Mouse (Mus musculus): ENCODE data around the gene Kdm5c. TPM values are rescaled to one million over a fixed set of nuclear protein-coding genes. Genes with fewer than 3 reads are reported as not detected.

Gene Kdm5c
- 100 to 1,000 TPM; 117 to 322 (median 147) TPM for total RNA-seq (2018; cell fraction: chromatin; rRNA removed)
- total RNA-seq (2018; cell fraction: cytosol; rRNA removed) = 10 to 100 TPM; 42.1 to 74.0 (median 55.7) TPM
- 100 to 1,000 TPM in 21 of 26 experiments, 10 to 100 TPM in 5; 91.0 to 221 (median 108) TPM for total RNA-seq (2018; cell fraction: nucleus; rRNA removed)
- polyA plus RNA-seq (2018) = 31.6 to 40.2 TPM (median 39.9 TPM) in 3 replicates

DNA sequence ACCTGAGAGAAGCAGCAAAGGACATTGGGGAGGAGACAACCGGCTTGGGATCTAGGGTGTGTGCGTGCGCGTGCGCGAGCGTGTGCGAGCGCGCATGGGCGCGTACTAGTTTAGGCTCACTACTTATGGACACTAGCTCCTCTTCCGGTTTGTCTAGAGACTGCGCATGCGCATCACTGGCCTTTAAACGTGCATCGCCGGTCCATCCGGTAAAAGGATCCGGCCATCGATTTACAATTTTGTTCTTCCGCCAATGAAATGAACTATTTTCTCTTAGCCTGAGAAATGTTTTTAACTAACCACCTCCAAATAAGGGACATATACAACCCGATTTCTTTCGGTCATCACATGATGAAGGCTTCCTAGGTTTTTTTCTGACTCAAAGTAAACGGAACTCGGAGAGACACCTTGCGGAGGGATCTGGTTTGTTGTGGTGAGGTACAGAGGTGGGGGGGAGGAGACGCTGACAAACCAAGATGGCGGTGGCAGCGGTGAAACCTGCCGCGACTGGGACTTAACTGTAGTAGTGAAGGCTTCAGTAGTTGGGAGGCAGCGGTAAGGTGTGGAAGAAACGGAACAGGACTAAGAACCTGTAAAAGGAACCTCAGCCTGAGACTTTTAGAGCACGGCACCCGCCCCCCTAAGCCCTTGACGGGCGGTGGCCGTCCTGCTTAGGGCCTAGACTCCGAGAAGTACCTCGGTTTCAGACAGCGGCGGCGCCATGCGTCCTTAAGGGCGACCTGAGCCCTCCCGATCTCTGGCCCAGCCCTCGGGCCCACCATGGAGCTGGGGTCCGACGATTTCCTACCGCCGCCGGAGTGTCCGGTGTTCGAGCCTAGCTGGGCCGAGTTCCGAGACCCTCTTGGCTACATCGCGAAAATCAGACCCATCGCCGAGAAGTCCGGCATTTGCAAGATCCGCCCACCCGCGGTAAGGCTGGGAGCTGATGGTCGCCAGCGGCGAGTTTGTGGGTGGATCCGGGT, at the start of gene Kdm5c:
Gene Kdm5c (plus strand): TSS at position 240 of the 983 bp plus-strand sequence.
- peaks cover 51% of the 10 kb centered on the region for H3K79me2 ChIP-seq (ENCODE audit: inconsistent target)
- peak within 1 kb of the TSS; percentile 94 for H3K4me3 ChIP-seq (ENCODE audit: inconsistent target)
- under 1% methylated on average over 54 of the region's 69 CpGs for WGBS (ENCODE audit: missing documents)
- H3K27ac ChIP-seq = peak within 1 kb of the TSS; percentile 83
- peaks cover 18% of the 10 kb centered on the region for H3K36me3 ChIP-seq (ENCODE audit: inconsistent target)

DNA sequence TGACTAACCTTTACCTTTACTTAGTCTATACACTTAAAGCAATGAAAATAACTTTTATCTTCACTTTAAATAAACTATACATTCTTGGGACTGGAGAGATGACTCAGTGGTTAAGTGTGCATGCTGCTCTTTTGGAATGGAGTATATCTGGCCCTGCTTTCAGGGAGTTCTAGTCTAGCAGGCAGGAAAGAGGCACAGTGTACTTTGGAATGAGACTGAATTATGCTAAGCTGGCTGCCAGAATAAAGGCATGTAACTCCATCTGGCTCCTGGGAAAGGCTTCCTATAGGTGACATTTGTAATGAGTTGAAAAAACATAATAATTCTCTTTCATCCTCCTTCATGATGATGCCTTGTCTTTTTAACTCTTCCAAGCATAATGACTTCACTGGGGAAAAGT, 45.7 kb upstream of the Kdm5c start:
- Histone ChIP-seq H3K4me3 (ENCODE audit: inconsistent target) (no peak overlapping the region), H3K36me3 (ENCODE audit: inconsistent target) (no peaks in the 10 kb centered on the region), H3K79me2 (ENCODE audit: inconsistent target) (peaks cover 99% of the 10 kb centered on the region), H3K27ac (no peak overlapping the region)

DNA sequence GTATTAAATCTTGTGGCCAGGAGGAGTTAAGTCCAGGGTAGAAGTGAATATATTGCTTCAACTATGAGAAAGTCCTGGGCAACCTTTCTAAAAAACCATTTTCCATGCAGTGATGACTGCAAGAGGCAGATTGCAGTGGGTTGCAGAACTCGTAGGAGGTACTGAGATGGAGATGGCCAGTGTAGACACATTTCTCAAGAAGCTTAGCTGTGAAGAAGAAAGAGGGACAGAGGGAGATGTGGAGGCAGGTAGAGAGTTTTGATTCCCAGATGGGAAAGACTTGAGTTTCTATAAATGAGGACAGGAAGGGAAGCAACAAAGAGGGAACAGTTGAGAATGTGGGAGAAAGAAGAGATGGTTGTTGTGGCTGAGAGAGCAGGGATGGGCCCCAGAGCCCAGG, 41.6 kb upstream of the Kdm5c start:
- WGBS (ENCODE audit: missing documents) = 74% methylated on average over 1 of the region's 1 CpGs
- Histone ChIP-seq H3K79me2 (ENCODE audit: inconsistent target) (peaks cover 99% of the 10 kb centered on the region), H3K36me3 (ENCODE audit: inconsistent target) (no peaks in the 10 kb centered on the region), H3K27ac (no peak overlapping the region), H3K4me3 (ENCODE audit: inconsistent target) (no peak overlapping the region)

DNA sequence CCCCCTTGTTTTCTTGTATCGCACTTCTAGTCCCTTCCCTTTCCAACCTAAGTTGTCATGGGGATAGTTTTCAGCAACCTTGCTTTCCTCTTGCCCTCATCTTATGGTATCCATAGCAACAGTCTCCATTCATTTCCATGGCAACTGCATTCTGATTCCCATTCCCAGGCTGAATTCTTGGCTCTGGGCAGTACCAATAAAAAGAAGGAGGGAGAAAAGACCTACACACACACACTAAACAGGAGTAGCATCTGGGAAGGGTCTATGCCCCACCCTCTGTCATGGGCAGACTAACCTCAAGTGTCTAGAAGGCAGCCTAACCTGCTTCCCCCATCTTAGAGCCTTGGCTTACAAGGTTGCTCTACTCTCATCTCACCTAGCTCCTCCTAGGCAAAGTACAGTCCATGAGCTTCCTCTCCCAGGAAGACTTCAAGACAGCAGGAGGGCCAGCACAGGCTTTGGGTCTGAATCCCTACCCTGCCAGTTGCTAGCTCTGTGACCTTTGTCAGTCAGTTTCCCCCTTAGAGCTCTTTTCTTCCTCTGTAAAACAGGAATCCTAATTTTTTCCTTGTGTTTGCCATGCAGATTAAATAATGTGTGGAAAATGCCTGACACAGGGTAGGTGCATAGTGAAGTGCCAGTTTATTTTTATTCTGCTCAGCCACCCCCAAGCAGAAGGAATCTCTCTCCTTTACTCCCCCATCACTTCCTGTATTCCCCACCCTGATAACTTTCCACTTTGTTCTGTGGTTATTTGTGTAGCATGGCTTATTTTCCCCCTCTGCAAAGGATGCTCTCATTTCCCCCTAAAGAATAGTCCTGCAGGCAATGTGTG, 34.8 kb upstream of the Kdm5c start:
- Histone ChIP-seq H3K79me2 (ENCODE audit: inconsistent target) (peaks cover 84% of the 10 kb centered on the region; the same call in 1 of the 2 replicates), H3K27ac (no peak overlapping the region), H3K36me3 (ENCODE audit: inconsistent target) (no peaks in the 10 kb centered on the region), H3K4me3 (ENCODE audit: inconsistent target) (no peak overlapping the region)
- WGBS (ENCODE audit: missing documents) = 86% methylated on average over 1 of the region's 1 CpGs

DNA sequence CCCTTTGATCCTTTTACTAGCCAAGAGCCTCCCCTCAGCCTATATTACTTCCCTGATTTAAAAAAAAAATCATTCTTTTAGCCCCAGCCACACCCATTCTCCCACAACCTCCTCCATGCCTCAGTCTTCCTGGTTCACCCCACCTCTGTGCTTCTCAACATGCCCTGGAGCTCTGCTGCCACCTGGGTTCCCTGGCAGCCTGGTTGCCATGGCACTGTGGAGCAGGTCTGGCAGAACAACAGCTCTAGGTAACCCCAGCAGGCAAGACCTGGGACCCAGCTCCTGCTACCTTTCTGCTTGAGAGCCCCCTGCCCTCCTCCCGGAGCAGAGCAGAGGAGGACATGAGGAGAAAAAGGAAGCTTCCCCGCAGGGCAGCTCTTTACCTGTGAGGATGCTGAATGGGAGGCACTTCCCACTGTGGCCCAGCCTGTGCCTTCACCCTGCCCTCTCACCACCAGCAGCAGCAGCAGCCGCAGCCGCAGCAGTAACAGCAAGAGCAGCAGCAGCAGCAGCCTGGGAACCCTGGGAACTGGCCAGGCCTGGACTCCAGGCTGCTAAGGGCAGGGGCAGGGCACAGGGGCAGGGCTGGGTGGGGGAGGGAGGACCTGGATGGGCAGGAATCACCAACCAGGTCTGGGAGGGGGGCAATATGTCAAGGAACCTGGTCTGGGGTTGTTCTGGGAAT, 30.9 kb upstream of the Kdm5c start:
- WGBS (ENCODE audit: missing documents) = 83% methylated on average over 2 of the region's 4 CpGs
- Histone ChIP-seq H3K36me3 (ENCODE audit: inconsistent target) (0 out of 2 replicates have a peak, but pooled peaks cover 4% of the 10 kb centered on the region), H3K4me3 (ENCODE audit: inconsistent target) (no peak overlapping the region), H3K79me2 (ENCODE audit: inconsistent target) (peaks cover 47% of the 10 kb centered on the region; the same call in 1 of the 2 replicates), H3K27ac (no peak overlapping the region)

DNA sequence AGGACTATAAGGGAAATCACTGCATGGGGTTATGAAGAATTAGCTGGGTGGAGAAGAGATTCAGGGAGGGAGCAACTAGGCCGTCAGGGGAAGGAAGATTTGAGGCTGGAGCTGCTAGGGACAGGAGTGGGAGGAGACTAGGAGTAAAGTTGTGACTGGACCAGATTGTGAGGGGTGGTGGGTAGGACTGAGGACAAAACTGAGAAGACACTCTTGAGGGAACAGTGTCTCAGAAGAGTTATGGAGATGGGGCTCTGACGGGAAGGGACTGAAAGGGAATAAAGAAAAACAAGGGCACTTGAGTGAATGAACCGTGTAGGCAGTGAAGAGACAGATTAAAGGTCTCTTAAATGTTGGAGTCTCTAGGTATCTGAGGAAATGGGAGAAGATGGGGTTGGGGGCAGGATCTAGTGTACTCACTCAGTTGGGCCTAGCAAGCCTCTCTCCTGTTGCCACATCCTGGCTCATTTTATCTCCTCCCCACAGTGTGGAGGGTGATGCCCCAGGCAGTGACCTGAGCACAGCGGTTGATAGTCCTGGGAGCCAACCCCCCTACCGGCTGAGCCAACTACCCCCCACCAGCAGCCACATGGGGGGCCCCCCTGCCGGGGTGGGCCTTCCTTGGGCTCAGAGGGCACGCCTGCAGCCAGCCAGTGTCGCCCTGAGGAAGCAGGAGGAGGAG, 30.3 kb upstream of the Kdm5c start:
- no peak overlapping the region for H3K4me3 ChIP-seq (ENCODE audit: inconsistent target)
- H3K79me2 ChIP-seq (ENCODE audit: inconsistent target) = peaks cover 41% of the 10 kb centered on the region; the same call in 1 of the 2 replicates
- no peak overlapping the region for H3K27ac ChIP-seq
- H3K36me3 ChIP-seq (ENCODE audit: inconsistent target) = 0 out of 2 replicates have a peak, but pooled peaks cover 4% of the 10 kb centered on the region
- WGBS (ENCODE audit: missing documents) = 74% methylated on average over 6 of the region's 8 CpGs

DNA sequence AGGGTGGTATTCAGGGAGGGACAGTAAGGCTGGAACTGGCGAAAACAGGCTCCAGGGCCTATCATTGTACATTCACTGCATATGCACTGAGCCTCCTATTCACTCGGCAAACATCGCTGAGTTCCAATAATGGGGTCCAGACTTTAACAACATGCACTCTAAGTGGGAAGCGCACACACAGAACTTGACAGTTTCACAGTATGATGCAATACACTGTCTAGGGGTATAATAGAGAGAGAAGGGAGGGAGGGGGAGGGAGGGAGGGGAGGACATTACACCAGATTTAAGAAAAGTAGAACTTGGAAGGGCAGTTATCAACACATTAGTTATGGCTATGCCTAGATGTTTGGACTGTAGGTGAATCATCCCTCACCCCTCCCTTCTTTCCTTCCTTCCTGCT, 29.6 kb upstream of the Kdm5c start:
- WGBS (ENCODE audit: missing documents) = 43% methylated on average over 4 of the region's 4 CpGs
- peaks cover 34% of the 10 kb centered on the region; the same call in 1 of the 2 replicates for H3K79me2 ChIP-seq (ENCODE audit: inconsistent target)
- no peak overlapping the region for H3K27ac ChIP-seq
- H3K4me3 ChIP-seq (ENCODE audit: inconsistent target) = no peak overlapping the region
- 0 out of 2 replicates have a peak, but pooled peaks cover 4% of the 10 kb centered on the region for H3K36me3 ChIP-seq (ENCODE audit: inconsistent target)

DNA sequence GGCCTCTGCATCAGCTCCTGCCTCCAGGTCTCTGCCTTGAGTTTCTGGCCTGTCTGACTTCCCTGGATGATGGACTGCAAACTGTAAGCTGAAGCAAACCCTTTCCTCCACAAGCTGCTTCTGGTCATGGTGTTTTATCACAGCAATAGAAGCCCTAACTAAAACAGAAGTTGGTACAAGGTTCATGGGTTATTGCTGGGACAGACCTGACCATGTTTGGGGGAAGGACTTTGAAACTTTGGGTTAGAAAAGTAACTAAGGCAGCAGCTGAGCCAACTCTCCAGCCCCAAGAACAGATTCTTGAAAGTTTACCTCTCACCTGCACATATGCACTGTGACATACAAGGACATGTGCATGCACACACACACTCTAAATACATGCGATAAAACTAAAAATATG, 27.3 kb upstream of the Kdm5c start:
- H3K4me3 ChIP-seq (ENCODE audit: inconsistent target) = no peak overlapping the region
- 100% methylated on average over 1 of the region's 1 CpGs for WGBS (ENCODE audit: missing documents)
- H3K36me3 ChIP-seq (ENCODE audit: inconsistent target) = 0 out of 2 replicates have a peak, but pooled peaks cover 4% of the 10 kb centered on the region
- H3K79me2 ChIP-seq (ENCODE audit: inconsistent target) = peaks cover 11% of the 10 kb centered on the region; the same call in 1 of the 2 replicates
- no peak overlapping the region for H3K27ac ChIP-seq

DNA sequence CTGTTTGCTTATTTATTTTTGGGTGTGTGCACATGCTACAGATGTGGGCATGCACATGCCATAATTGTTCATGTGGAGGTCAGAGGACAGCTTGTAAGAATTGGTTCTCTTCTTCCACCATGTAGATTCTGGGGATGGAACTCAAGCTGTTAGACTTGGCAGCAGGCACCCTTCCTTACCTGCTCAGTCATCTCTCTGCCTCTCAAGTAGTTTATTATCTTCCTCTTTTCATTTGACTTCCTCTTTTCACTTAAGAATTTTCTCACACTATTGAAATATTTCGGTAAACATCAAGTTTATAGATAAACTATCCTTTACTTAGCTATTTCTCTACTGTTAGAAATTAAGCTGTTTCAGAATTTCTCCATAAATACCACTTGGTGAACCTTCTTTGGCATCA, 18.1 kb upstream of the Kdm5c start:
- H3K27ac ChIP-seq = no peak overlapping the region
- no peak overlapping the region for H3K4me3 ChIP-seq (ENCODE audit: inconsistent target)
- H3K36me3 ChIP-seq (ENCODE audit: inconsistent target) = no peaks in the 10 kb centered on the region
- 0% methylated on average over 1 of the region's 1 CpGs for WGBS (ENCODE audit: missing documents)
- H3K79me2 ChIP-seq (ENCODE audit: inconsistent target) = no peaks in the 10 kb centered on the region

DNA sequence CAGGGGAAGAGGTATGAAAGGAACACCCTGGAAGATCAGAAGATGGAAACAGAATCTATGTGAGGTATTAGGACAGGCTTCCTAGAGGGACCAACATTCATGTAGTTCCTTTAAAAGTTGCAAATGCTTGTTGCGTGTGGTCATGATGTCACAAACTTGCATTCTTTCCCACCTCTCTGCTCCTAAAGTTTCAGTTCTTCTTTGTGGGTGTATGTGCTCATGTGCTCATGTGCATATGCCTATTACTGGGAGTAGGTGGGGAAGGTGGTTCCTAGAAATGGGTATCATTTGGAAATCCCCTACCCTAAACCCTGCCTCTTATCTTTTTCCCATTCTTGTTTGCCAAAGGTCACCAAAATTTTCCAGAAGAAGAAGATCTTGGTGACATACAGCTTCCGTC, 14.3 kb upstream of the Kdm5c start:
- Histone ChIP-seq H3K27ac (no peak overlapping the region), H3K36me3 (ENCODE audit: inconsistent target) (no peaks in the 10 kb centered on the region; the same call in 1 of the 2 replicates), H3K79me2 (ENCODE audit: inconsistent target) (no peaks in the 10 kb centered on the region), H3K4me3 (ENCODE audit: inconsistent target) (no peak overlapping the region)
- WGBS (ENCODE audit: missing documents) = 70% methylated on average over 2 of the region's 2 CpGs

DNA sequence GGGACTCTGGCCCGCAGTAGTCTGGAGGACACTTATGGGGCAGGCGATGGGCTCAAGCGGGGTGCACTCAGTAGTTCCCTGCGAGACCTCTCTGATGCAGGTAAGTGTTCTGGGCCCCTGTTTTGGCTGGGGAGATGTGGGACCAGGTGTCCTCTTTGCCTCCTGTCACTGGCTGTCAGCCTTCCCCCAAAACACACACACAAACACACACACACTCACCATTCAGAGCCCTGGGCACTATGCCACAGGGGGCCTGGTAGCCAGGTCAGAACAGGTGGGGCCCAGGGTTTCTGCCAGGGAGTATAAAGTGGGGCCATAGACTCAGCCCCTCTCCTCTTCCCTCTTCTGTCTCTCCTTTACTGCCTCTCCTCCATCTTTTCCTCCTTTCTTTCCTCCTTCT, 11.1 kb upstream of the Kdm5c start:
- Histone ChIP-seq H3K27ac (no peak overlapping the region), H3K36me3 (ENCODE audit: inconsistent target) (no peaks in the 10 kb centered on the region; the same call in 1 of the 2 replicates), H3K4me3 (ENCODE audit: inconsistent target) (no peak overlapping the region), H3K79me2 (ENCODE audit: inconsistent target) (no peaks in the 10 kb centered on the region)
- 88% methylated on average over 4 of the region's 4 CpGs for WGBS (ENCODE audit: missing documents)

DNA sequence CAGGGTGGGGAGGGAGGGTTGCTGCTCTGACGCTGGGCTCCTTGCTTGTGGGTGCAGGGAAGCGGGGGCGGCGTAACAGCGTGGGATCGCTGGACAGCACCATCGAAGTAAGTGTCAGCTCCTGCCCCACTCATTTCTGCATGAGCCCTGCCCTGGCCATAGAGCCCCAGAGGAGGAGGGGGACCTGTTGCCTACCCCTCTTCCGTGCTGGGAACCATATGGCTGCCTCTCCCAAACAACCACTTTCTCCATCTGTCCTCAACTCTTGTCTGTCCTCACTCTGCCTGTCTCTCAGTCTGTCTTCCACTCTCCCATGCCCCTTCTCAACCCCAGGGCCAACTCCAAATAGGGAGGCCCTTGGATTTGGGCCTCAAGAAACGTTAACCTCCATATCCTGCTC, 10.6 kb upstream of the Kdm5c start:
- H3K27ac ChIP-seq = no peak overlapping the region
- H3K36me3 ChIP-seq (ENCODE audit: inconsistent target) = no peaks in the 10 kb centered on the region; the same call in 1 of the 2 replicates
- no peaks in the 10 kb centered on the region for H3K79me2 ChIP-seq (ENCODE audit: inconsistent target)
- no peak overlapping the region for H3K4me3 ChIP-seq (ENCODE audit: inconsistent target)
- WGBS (ENCODE audit: missing documents) = 79% methylated on average over 9 of the region's 9 CpGs

DNA sequence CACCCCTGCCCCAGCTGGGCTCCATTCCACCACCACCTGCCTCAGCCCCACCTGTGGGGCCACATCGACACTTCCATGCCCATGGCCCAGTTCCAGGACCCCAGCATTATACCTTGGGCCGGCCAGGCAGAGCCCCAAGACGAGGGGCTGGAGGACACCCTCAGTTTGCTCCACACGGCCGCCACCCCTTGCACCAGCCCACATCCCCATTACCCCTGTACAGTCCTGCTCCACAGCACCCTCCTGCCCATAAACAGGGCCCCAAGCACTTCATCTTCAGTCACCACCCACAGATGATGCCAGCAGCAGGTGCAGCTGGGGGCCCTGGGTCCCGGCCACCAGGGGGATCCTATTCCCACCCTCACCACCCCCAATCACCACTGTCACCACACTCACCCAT, 9.5 kb upstream of the Kdm5c start:
- Histone ChIP-seq H3K27ac (no peak overlapping the region), H3K36me3 (ENCODE audit: inconsistent target) (no peaks in the 10 kb centered on the region; the same call in 1 of the 2 replicates), H3K79me2 (ENCODE audit: inconsistent target) (no peaks in the 10 kb centered on the region), H3K4me3 (ENCODE audit: inconsistent target) (no peak overlapping the region)
- WGBS (ENCODE audit: missing documents) = 87% methylated on average over 4 of the region's 6 CpGs

All from macrophage (primary cell).